Mouse (Mus musculus): ENCODE results near the gene Fut11.

DNA sequence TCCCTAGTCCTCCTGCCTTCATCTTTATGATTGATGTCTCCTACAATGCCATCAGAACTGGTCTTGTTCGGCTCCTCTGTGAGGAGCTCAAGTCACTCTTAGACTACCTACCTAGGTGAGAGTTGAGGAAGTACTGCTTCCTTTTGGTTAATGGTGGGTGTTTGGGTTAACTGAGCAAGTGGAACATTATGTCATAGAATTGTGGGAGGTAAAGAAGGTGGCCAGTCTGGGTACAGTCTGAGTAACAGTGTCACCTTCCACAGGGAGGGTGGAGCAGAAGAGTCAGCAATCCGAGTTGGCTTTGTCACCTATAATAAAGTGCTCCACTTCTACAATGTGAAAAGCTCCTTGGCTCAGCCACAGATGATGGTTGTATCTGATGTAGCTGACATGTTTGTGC is 5.8 kb upstream of the Fut11 start:
- no peak for TF ChIP-seq POLR2A (IDR thresholded peaks at IDR 0.05; ENCODE audit: borderline replicate concordance, extremely low read depth, insufficient read depth, insufficient read length, poor library complexity, severe bottlenecking)
- no peak for TF ChIP-seq CTCF (IDR thresholded peaks at IDR 0.05; ENCODE audit: borderline replicate concordance, extremely low read depth, insufficient read depth, insufficient read length)

Measured in brain, embryonic 14.5 days (tissue).